Mouse (Mus musculus) adrenal gland, postnatal 14 days (tissue): ENCODE measurements around the gene Rbm14. TPM values are rescaled to one million over a fixed set of nuclear protein-coding genes. Genes with fewer than 3 reads are reported as not detected.
A peak's percentile ranks its signal among the peaks of the same experiment; 100 is the strongest.

Experiments used
- DNase-seq: peaks from one replicate; pipeline ENCODE4 v3.0.0; 2021; ENCODE audit warnings: mixed read lengths
- long read RNA-seq, 2 experiments: library from polyadenylated mRNA; stranded (forward); transcript quantifications; one replicate each; pipeline ENCODE4 v2.0.0; 2021
- total RNA-seq: library from RNA; stranded (reverse); gene quantifications from 2 replicates; pipeline ENCODE4 v1.2.3, GENCODE M21; 2021

Rbm14 gene
- 43.5 and 45.4 TPM in 2 replicates for total RNA-seq
- long read RNA-seq, experiment 1, transcript Rbm14-201 (3 exons, 3,165 nt): major isoform, 39 of 45 reads
- long read RNA-seq, experiment 1, transcript Rbm14-202 (2 exons, 3,508 nt): minor isoform, 5 of 45 reads
- long read RNA-seq, experiment 1, partial matches to known transcripts: 1 of 45 reads
- long read RNA-seq, experiment 1, other reads (novel, unspliced or antisense): 0 of 45 reads
- long read RNA-seq, experiment 2, transcript Rbm14-201 (3 exons, 3,165 nt): major isoform, 32 of 37 reads
- long read RNA-seq, experiment 2, partial matches to known transcripts: 3 of 37 reads
- long read RNA-seq, experiment 2, other reads (novel, unspliced or antisense): 1 of 37 reads

DNA sequence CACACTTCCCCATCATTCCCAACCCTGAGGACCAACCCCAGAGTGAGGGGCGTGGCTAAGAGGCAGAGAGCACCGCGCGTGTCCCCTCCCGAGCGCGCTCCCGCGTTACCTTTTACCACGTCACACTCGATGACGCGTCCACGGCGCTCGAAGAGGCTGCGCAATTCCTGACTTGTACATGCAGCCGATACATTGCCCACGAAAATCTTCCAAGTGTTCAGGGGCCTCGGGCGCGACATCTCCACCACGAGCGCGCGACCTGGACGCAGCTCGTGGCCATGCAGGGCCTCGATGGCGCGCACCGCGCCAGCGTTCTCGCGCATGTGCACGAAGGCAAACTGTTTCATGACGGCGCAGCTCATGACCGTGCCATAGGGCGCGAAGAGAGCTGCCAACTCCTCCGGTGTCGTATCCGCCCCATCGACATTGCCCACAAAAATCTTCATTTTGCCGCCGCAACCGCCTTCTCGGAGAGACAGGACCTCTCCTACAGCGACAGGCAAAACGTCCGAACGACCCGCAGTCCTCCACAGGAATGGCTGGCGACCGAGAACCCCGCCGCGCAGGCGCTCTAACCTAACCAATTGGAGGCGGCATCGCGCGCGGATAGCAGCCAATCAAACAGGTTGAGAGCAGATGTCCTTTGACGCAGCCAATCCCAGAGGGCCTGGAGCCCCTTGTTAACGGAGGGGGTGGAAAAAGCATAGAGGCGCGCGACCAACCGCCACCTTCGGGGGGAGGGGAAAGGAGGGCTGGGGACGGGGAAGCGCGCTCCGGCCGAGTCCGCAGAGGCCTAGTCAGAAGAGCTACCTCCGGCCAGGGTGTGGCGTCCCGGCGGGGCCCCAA lies at the start of gene Rbm14, which contains the start of gene Gm21992:
Gene Rbm14, minus strand, starts transcription at position 572 of the 846 bp plus-strand sequence.
Gene Gm21992, minus strand, starts transcription at position 550 of the 846 bp plus-strand sequence.
- peak; percentile 99 for DNase-seq

DNA sequence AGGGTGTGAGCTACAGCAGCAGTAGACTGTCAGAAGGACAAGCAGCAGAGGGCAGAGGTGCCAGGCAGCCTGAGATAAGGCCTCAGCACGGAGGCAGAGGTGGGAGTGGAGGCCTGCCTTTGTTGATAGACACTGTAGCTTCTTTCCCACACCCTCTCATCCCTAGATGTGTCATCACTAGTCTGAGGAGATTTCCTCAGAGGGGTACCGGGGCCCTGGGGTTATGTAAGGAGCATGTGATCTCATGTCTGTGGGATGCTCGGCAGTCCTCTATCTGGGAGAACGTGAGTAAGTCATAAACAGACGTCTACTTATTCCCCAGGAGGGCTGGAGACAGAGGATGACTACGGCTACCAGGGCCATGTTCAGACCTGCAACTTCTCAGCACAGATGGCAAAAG lies 47.6 kb upstream of the Rbm14 start:
- no peak for DNase-seq

DNA sequence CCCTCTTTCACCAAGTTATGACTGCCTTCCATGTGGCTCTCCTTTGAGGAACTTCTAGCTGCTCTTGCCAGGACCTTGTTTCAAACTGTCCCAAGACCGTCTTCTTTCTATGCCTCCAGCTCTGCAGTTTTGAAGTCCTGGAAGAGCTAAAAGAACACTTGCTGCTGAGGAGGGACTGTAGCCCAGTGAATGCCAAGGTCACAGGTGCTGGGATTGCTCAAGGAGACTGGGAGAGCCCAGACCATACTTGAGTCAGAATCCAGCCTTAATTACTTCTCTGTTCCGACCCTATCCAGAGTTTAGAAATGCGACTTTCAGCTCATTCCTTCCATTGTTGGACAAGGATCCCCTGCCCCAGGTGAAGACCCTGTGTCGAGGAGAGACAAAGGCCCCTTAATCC lies 44.5 kb upstream of the Rbm14 start:
- peak; percentile 63 for DNase-seq

DNA sequence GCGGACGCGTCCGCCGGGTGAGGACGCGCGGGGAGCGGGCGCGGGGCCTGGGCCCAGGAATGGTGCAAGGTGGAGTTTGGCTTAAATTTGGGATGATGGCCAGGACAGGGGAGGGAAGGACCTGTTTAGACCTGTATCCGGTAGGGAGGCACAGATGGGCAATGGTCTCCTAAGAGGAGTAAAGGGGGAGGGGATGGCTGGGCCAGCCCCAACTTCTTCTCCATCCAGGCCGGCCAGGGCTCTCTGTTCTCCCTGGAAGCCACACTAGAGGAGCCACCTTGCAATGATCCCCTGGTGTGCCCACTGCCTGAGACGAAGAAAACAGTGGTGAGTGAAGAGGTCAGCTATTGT lies 44.0 kb upstream of the Rbm14 start:
- DNase-seq: no peak

DNA sequence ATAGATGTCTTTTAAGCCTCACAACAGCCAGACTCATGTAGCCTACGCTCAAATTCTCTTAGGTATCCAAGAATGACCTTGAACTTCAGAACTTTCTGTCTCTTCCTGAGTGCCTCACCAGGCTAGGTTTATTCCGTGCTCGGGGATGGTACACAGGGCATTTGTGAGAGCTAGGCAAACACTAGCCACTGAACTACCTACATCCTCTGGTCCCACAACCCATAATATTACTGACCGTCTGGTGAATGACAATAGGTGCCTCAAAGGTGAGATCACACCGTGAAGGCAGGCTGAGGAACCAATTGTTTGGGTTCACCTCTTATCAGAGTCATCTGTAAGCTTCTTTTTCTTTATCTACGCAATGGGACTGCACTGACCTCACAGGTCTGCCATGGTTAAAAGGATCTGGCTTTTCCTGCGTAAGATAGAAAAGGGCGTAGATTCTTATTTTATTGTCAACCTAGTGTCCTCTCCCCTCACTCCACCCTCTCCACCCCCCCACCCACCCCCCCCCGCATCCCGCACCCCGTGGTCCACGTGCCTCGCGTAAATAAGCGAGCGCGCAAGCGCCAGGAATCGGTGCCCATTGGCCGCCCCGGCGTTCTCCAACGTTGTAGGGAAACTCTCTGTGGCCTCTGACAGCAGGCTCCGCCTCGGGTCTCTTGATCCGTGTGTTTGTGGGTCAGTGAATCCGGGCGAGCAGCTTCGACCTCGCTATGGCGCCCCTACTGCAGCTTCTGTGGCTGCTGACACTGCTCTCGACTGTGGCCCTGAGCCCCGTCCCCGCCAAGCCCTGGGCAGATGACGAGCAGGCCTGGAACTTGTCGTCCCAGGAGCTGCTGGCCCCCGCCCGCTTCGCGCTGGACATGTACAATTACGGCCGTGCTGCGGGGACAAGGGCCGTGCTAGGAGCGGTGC lies 43.4 kb upstream of the Rbm14 start, which contains the start of gene Ctsf:
Gene Ctsf, plus strand, starts transcription at position 579 of the 918 bp plus-strand sequence.
- DNase-seq: peak; percentile 97

DNA sequence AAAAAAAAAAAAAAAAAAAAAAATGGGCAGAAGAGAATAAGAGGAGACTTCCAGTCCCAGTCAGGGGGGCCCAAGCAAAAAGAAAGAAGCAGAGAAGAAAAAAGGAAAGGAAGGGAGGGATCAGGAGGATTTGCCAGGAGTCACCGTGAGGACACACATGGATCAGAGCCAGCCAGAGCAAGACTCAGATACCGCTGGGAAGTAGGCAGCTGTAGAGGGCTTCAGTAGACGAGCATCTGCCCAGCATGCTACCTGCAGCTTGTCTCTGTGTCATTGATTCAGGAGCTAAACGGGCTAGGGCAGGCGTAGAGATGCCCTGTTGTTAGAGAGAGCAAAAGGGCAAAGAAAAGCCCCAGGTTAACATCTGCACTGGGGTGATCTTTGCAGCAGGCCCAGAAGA lies 38.8 kb upstream of the Rbm14 start:
- DNase-seq: no peak

DNA sequence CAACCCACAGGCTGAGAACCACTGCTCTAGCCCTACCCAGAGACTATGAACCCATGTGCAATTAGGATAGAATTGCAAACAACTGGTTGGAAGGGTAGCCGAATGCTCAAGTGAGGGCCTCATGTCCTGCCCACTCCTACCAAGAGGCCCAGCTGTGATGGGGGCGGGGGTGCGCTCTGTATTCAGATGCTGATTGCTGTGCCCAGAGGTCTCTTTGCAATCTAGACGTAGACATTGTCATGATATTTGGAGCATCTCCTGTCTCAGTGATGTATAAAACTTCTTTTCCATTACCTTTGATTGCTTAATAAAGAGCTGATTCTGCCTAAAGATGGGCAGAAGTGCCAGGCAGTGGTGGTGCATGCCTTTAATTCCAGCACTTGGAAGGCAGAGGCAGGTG lies 38.4 kb upstream of the Rbm14 start:
- DNase-seq: no peak

DNA sequence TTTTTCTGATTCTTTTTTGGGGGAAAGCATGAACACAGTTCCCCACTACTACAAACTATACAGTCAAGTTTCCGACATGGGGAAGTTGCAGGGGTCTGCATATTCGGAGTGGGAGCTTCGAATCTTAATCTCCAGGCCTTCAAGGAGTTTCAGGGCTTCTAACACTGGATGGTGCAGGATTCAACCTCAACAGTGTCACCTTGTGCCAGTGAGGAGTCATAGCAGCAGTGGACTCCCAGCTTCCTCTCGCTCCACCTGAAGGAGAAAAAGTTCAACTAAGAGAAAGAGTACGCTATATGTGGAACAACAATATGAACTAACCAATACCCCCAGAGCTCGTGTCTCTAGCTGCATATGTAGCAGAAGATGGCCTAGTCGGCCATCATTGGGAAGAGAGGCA lies 36.1 kb upstream of the Rbm14 start:
- peak; percentile 50 for DNase-seq

DNA sequence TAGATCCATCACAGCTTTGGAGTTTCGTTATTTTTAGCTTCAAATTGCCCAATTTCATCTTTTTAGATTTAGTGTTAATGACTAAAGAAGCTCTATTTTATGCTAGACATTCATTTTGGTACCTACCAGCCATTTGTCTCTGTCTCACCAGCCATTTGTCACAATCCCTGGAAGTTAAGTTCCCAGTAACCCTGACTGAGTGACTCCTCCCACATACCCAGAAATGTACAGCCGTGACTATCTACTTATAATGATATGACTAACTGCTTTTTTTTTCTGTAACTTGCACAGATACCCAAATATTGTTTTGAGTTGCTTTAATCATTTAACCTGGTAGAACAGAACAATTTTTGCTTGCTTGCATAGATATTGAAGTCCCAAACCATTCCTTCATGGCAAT lies 34.4 kb upstream of the Rbm14 start:
- DNase-seq: no peak

DNA sequence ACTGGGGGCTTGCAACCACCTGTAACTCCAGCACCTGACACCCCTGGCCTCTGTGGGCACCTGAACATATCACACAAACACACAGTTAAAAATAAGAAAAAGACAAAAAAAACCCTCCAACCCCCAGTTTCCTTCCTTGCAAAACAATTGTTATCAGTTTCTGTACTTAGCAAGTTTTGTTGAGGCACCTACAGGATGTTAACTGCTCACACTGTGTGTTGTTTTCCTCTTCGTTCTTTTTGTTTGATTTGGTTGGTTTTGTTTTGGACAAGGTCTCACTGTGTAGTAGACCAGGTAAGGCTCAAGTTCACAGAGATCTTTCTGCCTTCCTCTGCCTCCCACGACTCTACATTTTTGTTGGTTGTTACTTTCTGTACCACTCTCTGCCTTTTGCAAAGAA lies 31.2 kb upstream of the Rbm14 start:
- no peak for DNase-seq

DNA sequence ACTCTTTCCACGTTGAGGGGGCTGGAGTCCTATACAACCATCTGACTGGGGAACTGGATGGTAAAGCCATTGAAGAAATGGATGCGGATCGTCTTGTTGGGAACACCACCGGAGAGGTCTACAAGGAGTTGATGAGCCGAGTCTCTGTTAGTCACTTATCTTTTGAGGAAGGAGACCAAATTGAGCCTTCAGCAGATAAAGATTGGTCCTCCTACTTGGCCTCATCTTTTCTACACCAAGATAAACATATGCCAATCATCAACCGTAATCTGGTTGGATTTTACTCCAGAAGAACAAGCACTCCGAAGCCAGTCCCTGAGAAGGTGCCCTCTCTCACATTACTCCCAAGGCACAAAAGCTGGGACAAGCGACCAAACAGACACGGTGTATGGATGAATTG lies 29.4 kb upstream of the Rbm14 start:
- DNase-seq: no peak

DNA sequence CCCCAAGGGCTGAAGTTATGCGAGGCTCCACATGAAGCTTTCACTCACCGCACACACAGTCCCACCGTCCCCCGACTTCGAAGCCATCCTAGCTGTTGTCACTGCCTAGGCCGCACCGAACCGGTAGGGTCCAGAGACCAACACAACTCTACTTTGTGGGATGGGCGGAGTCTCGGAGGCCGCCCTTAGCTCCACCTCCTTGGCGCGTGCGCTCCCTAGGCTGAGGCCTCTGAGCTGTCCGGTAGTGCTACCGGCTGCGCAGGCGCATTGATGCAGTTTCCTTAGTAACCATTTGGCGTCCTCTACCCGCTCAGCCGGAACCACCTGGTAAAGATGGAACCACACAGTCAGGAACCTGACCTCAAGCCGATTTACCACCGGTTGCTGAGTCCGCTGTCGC lies 27.7 kb upstream of the Rbm14 start, which contains the start of the genes Ccs and Ccdc87:
Gene Ccs, minus strand, starts transcription at position 184 of the 400 bp plus-strand sequence.
Gene Ccdc87, plus strand, starts transcription at position 218 of the 400 bp plus-strand sequence.
- peak; percentile 99 for DNase-seq

DNA sequence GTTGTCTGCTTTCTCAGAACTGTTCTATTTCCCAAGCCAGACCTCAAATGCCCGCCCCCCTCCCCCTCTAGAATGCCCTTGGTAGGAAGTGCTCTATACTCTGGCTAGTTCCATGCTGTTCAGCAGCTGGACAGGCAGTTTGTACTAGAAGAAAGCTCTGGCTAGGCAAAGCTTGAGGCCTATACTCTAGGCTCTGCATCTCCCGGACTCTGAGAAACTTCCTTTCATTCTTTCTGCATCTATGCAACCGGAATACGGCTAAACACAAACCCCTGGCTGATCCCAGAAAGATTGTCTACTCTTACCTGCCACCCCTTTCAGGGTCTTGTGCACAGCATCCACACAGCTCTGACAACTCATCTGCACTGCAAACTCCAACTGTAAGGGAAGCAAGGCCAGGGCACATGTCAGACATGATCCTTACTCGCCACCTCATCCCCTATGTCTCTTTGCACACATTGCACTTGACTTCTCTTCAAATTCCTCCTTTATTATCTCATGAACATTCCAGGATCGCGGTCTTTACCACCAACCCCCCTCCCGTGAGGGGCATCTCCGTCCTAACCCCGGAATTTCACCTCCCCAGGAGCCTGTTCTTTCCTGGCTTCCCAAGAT lies 27.2 kb upstream of the Rbm14 start:
- no peak for DNase-seq

DNA sequence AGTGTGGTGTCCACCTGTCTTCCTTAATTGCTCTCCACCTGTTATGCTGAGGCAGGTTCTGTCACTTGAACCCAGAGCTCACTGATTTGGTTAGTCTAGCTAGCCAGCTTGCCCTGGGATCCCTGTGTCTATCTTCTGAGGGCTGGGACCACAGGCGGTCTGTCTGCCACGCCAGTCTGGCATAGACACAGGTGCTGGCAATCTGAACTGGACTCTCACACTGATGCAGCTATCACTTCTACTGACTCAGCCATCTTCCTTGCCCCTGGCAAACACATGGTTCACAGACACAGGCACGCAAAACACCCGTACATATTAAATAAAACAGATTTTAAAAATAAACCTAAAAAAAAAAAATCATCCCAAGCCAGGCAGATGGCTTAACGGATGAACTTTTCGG lies 25.6 kb upstream of the Rbm14 start:
- DNase-seq: no peak

DNA sequence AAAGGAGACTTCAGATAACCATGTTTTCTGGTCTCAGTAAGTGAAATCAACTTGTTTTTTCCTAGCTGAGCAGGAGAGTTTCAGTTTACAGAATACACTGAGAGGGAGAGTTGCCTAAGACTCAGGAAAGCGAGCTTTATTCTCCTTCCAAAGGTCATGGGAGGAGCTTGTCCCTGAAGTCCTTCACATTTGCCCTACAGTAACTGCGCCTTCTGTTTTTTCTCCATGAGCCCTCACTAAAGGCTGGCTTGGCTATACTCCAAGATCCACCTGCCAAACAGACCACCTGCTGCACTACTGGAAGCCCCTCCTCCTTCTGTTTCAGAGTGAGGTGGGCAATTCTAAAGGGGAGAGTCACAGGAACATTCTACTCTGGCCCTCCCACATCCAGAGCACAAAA lies 24.7 kb upstream of the Rbm14 start:
- DNase-seq: peak; percentile 37

DNA sequence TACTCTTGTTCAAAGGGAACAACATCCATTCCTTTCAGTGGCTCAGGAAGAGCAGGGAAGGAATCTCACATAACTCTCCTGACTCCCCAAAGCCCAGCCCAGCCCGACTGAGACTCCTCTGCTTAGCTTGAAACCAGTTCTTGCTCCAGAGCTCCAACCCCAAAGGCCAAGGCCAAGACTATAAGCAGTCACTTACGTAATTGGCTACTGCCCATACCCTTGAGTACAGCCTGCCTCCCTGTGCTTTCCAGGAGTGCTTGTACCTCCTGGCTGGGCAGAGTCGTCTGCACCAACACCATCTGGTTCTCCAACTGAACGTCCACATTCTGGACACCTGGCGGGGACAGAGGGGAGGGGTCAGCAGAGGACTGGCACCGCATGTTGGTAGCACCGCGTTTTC lies 22.5 kb upstream of the Rbm14 start:
- peak; percentile 62 for DNase-seq

DNA sequence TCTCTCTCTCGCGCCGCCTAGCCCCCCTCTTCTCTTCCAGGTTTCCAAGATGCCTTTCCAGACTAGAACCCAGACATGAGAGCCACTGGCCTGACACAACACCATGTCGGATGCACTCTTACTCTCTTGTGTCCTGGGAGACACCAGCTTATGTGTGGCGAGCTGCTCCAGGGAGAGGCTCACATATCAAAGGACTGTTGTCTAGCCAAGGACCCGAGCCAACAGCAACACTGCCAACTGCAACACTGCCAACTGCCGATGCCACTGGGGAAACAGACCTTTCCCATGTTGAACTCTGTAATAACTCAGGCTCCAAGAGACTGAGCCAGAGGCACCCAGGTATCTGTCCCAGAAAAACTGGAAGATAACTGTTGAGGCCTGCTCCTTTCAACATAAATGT lies 17.7 kb upstream of the Rbm14 start:
- DNase-seq: peak; percentile 85

DNA sequence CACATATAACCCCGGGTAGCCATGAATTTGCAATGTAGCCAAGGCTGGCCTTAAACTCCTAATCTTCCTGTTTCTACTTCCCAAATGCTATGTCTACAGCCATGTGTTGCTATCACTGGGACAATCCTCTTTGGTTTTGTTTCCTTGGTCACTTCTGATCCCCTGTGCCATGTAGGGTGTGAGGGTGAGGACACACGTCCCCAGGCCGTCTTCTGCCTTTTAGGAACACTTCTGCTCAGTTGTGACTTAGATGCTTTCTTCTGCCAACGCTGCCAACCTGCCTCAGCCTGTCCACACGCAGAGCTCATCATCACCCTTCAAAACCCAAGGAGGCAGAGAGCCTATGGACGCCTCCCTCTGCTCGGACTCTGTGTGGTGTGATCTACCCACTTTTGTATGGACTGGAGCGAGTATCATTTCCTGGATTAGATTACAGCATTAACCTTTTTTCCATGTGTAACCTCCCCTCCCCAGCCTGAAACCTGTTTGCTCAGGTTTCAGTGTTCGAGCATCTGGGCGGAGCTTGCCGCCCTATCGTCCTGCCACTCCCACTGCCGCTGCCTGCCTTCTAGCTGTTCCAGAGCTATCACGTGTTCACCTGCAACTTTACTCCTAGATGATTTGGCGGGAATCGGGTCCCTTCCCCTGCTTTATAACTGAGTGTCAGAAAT lies 17.1 kb upstream of the Rbm14 start:
- DNase-seq: no peak

DNA sequence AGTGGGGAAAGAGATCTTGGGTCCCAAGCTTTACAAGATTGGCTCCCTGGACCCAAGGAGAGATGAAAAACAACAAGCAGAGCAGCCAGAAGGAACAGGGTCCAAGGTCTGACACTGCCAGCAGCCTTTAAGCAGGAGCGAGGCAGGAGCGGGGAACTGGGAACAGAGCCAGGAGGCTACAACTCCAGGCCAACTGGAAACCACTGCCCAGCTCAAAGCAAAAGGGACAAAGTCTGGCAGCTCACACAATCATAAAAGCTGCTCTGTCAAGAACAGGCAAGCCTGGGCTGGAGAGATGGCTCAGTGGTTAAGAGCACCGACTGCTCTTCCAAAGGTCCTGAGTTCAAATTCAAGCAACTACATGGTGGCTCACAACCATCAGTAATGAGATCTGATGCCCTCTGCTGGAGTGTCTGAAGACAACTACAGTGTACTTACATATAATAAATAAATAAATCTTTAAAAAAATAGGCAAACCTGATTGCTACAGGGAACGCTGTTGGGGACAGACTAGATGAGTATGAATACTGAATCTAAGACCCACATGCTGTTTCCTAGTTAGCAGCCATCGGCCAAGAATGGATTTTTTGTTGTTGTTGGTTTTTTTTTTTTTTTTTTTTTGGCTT lies 9.4 kb upstream of the Rbm14 start:
- peak; percentile 83 for DNase-seq

DNA sequence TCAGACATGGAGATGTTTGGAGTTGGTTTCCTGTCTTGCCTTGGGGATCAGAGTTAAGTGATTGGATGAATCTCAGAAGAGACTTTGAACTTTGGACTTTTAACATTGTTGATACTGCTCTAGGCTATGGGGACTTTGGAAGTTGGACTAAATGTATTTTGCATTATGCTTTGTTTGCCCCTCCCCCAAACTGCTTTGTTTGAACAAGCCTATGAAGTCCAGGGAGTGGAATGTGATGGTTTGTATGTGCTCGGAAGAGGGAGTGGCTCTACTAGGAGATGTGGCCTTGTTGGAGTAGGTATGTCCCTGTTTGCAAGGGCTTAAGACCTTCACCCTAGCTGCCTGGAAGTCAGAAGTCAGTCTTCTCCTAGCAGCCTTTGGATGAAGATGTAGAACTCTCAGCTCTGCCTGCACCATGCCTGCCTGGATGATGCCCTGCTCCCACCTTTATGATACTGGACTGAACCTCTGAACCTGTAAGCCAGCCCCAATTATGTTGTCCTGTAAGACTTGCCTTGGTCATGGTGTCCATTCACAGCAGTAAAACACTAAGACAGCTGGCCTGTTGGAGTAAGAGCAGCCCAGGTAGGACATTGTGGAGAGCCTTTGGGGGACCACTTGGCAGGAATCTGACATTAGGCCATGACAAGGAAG lies 5.9 kb upstream of the Rbm14 start:
- no peak for DNase-seq
